Mouse (Mus musculus): ENCODE data around the gene Pfkfb4.

DNA sequence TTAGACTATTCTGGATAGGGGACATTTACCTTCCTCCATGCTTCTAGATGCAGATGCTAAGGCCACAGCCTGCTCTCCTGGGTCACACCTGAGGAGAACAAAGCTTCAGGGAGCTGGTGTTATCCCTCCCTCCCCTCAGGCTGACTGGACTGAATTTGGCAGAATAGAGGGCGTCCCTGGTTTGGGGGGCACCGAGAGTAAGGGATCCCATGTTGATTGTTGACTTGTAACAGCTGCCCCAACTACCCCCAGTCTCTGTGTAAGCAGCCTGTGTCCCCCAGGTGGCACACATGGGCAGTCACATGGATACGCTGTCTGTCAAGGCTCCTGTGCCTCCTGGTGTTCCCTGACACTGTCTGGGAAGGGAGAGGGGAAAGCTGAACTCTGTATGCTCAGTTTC, 36.8 kb downstream of the Pfkfb4 start:
- no peak for TF ChIP-seq CTCF (IDR thresholded peaks at IDR 0.05; ENCODE audit: low read depth, low read length)
- no peak for TF ChIP-seq POLR2A (IDR thresholded peaks at IDR 0.05; ENCODE audit: borderline replicate concordance, low read depth, low read length)
